Mouse (Mus musculus): Measurements from ENCODE around the gene Rxfp2.
A peak's percentile ranks its signal among the peaks of the same experiment; 100 is the strongest.

Rxfp2 gene

GRCm38 (mm10) chr5:150036918-150037317 is 18.4 kb downstream of the Rxfp2 start:
- no peak for DNase-seq (ENCODE audit: low spot score in 2 of 2)

- no peak for DNase-seq (ENCODE audit: low spot score in 2 of 2)
Observed at GRCm38 (mm10) chr5:150044533-150044932, 26.1 kb downstream of the Rxfp2 start.

- DNase-seq (ENCODE audit: low spot score in 2 of 2), result no peak
Observed at GRCm38 (mm10) chr5:150046438-150046837, 28.0 kb downstream of the Rxfp2 start.

- no peak for DNase-seq (ENCODE audit: low spot score in 2 of 2)
Observed at GRCm38 (mm10) chr5:150049946-150050345, 31.5 kb downstream of the Rxfp2 start.

- DNase-seq (ENCODE audit: low spot score in 2 of 2), result no peak
Observed at GRCm38 (mm10) chr5:150051828-150052227, 33.4 kb downstream of the Rxfp2 start.

DNA sequence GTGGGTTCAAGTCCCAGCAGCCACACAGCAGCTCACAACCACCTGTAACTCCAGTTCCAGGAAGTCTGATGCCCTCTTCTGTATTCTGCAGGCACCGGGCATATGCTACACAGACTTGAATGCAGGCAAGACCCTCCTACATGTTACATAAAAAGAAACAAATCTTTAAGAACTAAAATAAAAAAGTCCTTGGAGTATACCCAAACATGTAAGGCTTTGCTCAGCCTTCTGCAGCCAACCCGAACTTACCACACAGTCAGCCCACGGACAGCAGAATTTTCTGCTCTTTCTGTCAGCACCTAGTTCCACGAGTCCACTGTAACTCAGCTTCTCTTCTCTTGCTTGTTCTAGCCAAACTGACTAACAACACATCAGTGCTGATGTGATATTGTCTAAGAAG is 34.8 kb downstream of the Rxfp2 start:
- DNase-seq (ENCODE audit: low spot score in 2 of 2), result no peak

DNA sequence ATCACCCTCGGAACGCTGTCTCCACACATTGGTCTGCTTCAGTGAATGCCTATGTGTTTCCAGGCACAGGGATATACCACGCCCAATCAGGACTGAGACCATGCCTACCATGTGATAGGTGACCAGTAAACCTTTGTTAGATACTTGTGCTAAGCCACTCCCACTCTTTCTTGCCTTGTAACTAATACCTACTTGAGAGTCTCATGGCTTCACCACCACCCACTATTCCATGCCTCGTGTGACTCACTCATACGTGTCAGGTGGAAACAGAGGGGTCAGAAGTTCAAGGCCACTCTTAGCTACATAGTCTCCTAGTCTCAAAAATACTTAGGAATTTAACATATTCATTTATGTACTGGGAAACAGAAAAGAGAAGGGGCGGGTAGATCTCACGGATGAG is 35.5 kb downstream of the Rxfp2 start:
- no peak for DNase-seq (ENCODE audit: low spot score in 2 of 2)

GRCm38 (mm10) chr5:150055322-150055721 is 36.8 kb downstream of the Rxfp2 start:
- no peak for DNase-seq (ENCODE audit: low spot score in 2 of 2)

- no peak for DNase-seq (ENCODE audit: low spot score in 2 of 2)
Observed at GRCm38 (mm10) chr5:150056056-150056455, 37.6 kb downstream of the Rxfp2 start.

- no peak for DNase-seq (ENCODE audit: low spot score in 2 of 2)
Observed at GRCm38 (mm10) chr5:150058845-150059244, 40.4 kb downstream of the Rxfp2 start.

GRCm38 (mm10) chr5:150059466-150059865 is 41.0 kb downstream of the Rxfp2 start:
- DNase-seq (ENCODE audit: low spot score in 2 of 2), result no peak

DNA sequence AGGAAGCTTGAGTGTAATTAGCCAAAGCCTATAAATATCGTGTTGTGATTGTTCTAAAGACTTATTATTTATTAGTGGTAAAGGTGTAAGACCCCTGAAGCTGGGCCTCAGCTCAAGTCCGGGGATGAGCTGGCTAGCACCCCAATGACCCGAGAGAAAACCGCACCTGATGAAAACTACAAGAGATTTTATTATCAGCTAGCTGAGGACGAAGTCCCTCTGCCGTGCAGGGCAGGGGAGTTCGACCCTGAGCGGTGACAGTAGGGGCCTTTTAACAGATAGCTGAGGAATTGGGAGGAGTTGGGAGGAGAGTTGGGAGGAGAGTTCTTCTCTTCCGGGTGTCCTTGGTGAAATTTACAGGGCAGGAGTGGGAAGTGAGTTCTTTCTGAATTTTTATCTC is 42.6 kb downstream of the Rxfp2 start:
- DNase-seq (ENCODE audit: low spot score in 2 of 2), result no peak

DNA sequence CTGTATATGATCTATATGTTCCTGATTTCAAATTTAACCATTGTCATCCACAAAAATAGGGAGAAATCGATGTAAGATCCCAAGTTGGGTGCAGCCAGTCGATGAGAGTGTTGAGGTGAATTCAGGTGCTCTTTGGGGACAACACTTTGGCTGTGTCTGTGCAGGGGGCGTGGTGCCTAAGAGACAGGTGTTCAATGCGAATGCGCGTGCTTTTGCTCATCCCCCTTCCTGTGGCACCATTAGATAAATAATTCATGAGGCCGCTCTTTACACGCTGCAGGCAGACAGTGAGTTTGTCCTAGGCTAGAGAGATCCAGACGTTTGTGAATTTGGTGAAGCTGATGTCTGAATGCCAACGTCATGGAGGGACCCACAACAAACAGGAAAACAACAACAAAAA is 45.8 kb downstream of the Rxfp2 start:
- no peak for DNase-seq (ENCODE audit: low spot score in 2 of 2)

- DNase-seq (ENCODE audit: low spot score in 2 of 2), result no peak
Observed at GRCm38 (mm10) chr5:150070086-150070485, 51.6 kb downstream of the Rxfp2 start.

GRCm38 (mm10) chr5:150071738-150072137 is 53.3 kb downstream of the Rxfp2 start:
- DNase-seq (ENCODE audit: low spot score in 2 of 2), result no peak

GRCm38 (mm10) chr5:150079866-150080797 is 61.7 kb downstream of the Rxfp2 start:
- DNase-seq (ENCODE audit: low spot score in 2 of 2), result no peak

- DNase-seq (ENCODE audit: low spot score in 2 of 2), result no peak
Observed at GRCm38 (mm10) chr5:150082696-150083095, 64.2 kb downstream of the Rxfp2 start.

GRCm38 (mm10) chr5:150083190-150083589 is 64.7 kb downstream of the Rxfp2 start:
- DNase-seq (ENCODE audit: low spot score in 2 of 2), result no peak

- DNase-seq (ENCODE audit: low spot score in 2 of 2), result peak in 1 of 2 experiments; percentile 33
Observed at GRCm38 (mm10) chr5:150097620-150098019, 79.1 kb downstream of the Rxfp2 start.

GRCm38 (mm10) chr5:150098754-150099153 is 80.3 kb downstream of the Rxfp2 start:
- no peak for DNase-seq (ENCODE audit: low spot score in 2 of 2)

- DNase-seq (ENCODE audit: low spot score in 2 of 2), result no peak
Observed at GRCm38 (mm10) chr5:150101789-150102188, 83.3 kb downstream of the Rxfp2 start.

DNA sequence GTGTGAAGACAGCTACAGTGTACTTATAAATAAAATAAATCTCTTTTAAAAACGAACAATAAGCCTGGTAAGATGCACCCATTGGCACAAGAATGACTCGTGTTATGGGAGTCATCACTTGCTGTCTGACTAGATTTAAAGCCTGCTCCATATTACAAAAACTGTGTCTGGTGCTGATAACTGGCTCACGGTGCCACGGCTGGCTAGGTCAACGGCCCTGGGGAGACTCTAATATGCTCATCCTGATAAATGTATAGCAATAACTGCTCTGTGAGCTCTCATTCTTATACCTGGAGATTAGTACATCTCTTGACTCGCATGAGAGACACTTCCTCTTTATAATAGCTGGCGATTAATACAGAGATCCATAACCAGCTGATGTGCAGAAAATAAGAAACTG is 87.9 kb downstream of the Rxfp2 start:
- no peak for DNase-seq (ENCODE audit: low spot score in 2 of 2)

DNA sequence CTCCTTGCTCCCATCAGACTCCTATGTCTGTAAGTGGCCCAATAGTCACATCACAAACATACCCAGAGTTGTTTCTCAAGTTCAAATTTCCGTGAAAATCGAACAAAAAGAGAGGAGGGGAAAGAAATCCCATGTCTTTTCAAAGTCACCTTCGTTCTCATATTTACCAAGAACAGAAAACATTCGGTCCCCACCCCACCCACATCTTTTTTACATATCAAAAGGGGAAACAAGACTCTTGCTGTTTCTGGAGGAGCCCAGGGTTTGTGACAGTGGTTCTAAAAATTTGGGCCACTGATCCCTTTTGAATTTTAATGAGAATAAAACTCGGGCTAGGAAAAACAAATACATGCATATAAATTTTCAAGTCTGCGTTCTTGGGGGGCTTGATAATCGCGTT is 92.8 kb downstream of the Rxfp2 start:
- no peak for DNase-seq (ENCODE audit: low spot score in 2 of 2)

DNA sequence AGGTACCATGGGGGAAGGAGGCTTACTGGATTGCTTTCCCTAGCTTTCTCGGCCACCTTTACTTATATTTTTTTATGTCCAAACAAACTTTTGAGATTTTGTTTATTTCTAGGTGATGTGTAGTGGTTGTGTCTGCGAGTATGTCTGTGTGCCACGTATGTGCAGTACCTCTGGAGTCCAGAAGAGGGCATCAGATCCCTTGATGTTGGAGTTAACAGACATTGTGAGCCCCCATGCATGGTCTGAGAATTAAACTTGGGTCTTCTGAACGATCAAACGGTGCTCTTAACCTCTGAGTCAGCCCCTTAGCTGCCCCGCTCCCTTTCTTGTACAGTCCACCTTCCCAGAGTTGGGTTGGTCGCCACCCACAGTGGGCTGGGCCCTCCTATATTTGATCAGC is 95.5 kb downstream of the Rxfp2 start:
- DNase-seq (ENCODE audit: low spot score in 2 of 2), result peak in 1 of 2 experiments; percentile 37

Data from spleen, postnatal 14 days (tissue).